Mouse (Mus musculus) embryonic facial prominence, embryonic 11.5 days (tissue): Measurements from ENCODE around the gene Gpr153. TPM values are rescaled to one million over a fixed set of nuclear protein-coding genes. Genes with fewer than 3 reads are reported as not detected.

Experiments
- ATAC-seq: fragments of 200-750 bp; cut with Nextera tagmentation; replicated peaks from 2 replicates; pipeline ENCODE4 v1.8.0; 2017; ENCODE audit warnings: low read depth; ENCODE audit not compliant: insufficient number of reproducible peaks, low FRiP score, low TSS enrichment
- DNase-seq: peaks from one replicate; pipeline ENCODE4 v3.0.0-alpha.2; 2015; ENCODE audit warnings: low spot score
- H3K27ac ChIP-seq: fragments of 300-500 bp; sonication (generic); replicated peaks from 2 replicates; pipeline ENCODE4 v1.5.1; 2014; ENCODE audit warnings: mild to moderate bottlenecking, low read depth, low read length, control low read depth
- H3K27me3 ChIP-seq: fragments of 300-500 bp; sonication (generic); 2 replicates; pipeline ENCODE4 v1.6.1; 2014; ENCODE audit warnings: mild to moderate bottlenecking, low read length, moderate library complexity, mixed read lengths; ENCODE audit not compliant: control insufficient read depth, insufficient read depth
- H3K36me3 ChIP-seq: fragments of 300-500 bp; sonication (generic); replicated peaks from 2 replicates; pipeline ENCODE4 v1.6.1; 2014; ENCODE audit warnings: low read depth, mild to moderate bottlenecking, low read length, moderate library complexity, mixed read lengths; ENCODE audit not compliant: control insufficient read depth, insufficient read depth
- H3K4me1 ChIP-seq: fragments of 300-500 bp; sonication (generic); 2 replicates; pipeline ENCODE4 v1.6.1; 2014; ENCODE audit warnings: low read length, mixed read lengths; ENCODE audit not compliant: control insufficient read depth, insufficient read depth
- H3K4me2 ChIP-seq: fragments of 300-500 bp; sonication (generic); 2 replicates; pipeline ENCODE4 v1.6.1; 2014; ENCODE audit warnings: low read depth, mild to moderate bottlenecking, control low read depth, low read length, moderate library complexity
- H3K4me3 ChIP-seq: fragments of 300-500 bp; sonication (generic); 2 replicates; pipeline ENCODE4 v1.5.1; 2014; ENCODE audit warnings: low read depth, low read length, control low read depth
- H3K9ac ChIP-seq: fragments of 300-500 bp; sonication (generic); replicated peaks from 2 replicates; pipeline ENCODE4 v1.6.1; 2014; ENCODE audit warnings: mild to moderate bottlenecking, control low read depth, low read length
- H3K9me3 ChIP-seq: fragments of 300-500 bp; sonication (generic); replicated peaks from 2 replicates; pipeline ENCODE4 v1.6.1; 2016; ENCODE audit warnings: mild to moderate bottlenecking, low read length, inconsistent platforms, mixed read lengths; ENCODE audit not compliant: control insufficient read depth
- WGBS: fragments of 180-500 bp; shearing (Covaris S2); extraction: QIAGEN DNeasy Blood & Tissue Kit; methylation state at CpG from one replicate; pipeline ENCODE4 v1.1.7; 2014; 5-methylcytosine and 5-hydroxymethylcytosine counted together
- polyA plus RNA-seq: library from polyadenylated mRNA; unstranded; fragments of >200 nt; fragmentation: Nextera tagmentation; extraction: Ambion mirVana; gene quantifications from 2 replicates; pipeline ENCODE4 v1.2.1, GENCODE M21; 2014

Gpr153 gene
- polyA plus RNA-seq, 1 experiment from 2014 or later, result 4.3 TPM

DNA sequence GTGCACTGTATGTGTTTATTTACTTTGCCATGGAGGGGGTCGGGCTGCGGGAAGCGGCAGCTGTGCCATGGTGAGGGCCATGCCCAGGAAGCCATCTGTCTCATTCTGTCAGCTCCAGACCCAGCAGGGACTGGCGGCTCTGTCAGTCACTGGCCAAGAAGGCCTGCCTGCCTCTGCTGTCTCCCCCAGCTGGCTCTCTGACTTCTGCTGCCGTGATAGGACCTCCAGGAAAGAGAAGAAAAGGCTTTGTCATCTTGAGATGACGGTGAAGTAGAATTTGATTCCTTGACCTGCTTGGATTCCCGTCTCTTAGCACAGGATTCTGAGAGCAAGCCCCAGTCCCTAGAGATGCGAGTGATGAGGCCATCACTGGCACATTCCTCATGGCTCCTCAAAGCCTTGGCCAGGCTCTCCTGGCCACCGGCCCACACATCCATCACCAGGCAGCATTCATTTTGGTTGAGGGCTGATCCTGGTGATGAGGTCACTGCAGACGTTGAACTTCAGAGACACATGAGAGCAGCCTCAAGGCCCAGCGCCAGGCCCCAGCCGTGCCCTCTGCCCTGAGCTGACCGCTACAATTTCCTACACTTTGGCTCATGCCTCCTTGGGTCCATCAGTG, 6.2 kb upstream of the Gpr153 start:
- Histone ChIP-seq H3K4me1 (peaks cover 9% of the 10 kb centered on the region), H3K9me3 (no peaks in the 10 kb centered on the region), H3K9ac (no peak overlapping the region), H3K27ac (no peak overlapping the region), H3K4me2 (no peak overlapping the region), H3K27me3 (no peaks in the 10 kb centered on the region), H3K4me3 (no peak overlapping the region), H3K36me3 (no peaks in the 10 kb centered on the region)
- no peak for DNase-seq
- whole genome bisulfite sequencing, result 69% methylated on average over 13 of the region's 13 CpGs
- ATAC-seq, result no peak

DNA sequence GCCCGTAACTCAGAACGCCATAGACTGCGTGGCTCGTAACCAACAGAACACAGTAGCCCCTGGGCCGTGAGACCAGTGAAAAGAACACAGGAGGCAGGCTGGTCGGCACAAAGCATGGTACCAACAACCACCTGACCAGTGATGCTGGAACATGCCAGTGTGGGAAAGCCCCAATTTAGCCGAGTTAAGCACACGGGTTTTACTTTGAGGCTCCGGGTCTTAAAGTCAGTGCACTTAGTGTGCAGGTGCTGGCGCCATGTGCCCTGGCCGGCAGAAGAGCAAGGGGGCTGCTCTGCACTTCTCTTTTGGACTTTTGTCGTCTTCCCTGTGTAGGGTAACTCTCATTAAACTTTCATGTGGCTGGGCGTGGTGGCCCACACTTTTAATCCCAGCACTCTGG, 4.1 kb upstream of the Gpr153 start:
- no peak overlapping the region for H3K9ac ChIP-seq
- no peaks in the 10 kb centered on the region for H3K9me3 ChIP-seq
- peaks cover 11% of the 10 kb centered on the region for H3K4me1 ChIP-seq
- H3K27ac ChIP-seq, result no peak overlapping the region
- ATAC-seq, result no peak
- 87% methylated on average over 13 of the region's 13 CpGs for WGBS
- no peaks in the 10 kb centered on the region for H3K36me3 ChIP-seq
- peaks cover 4% of the 10 kb centered on the region for H3K27me3 ChIP-seq
- no peak for DNase-seq
- no peak overlapping the region for H3K4me3 ChIP-seq
- no peak overlapping the region for H3K4me2 ChIP-seq

DNA sequence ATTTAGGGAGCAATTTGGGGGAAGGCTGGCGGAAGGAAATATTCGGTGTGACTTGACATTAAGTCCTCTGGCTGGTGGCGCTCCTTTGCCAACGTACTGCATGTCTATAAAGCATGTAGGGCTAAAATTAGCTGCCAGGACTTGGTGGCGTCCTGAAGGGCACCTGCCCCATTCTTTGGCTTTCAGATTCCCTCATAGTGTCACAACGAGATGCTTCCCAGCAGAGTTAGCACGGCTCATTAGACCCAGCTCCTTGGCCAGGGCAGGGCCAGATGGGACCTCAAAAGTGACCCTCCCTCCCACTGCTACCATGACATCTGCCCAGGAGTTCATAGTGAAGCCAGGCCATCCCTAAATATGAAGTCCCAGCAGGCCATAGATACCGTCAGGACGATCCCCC, 3.4 kb upstream of the Gpr153 start:
- Histone ChIP-seq H3K27me3 (peaks cover 9% of the 10 kb centered on the region), H3K4me1 (peaks cover 13% of the 10 kb centered on the region), H3K4me2 (no peak overlapping the region), H3K9me3 (no peaks in the 10 kb centered on the region), H3K27ac (no peak overlapping the region), H3K36me3 (no peaks in the 10 kb centered on the region), H3K4me3 (no peak overlapping the region), H3K9ac (no peak overlapping the region)
- 73% methylated on average over 9 of the region's 9 CpGs for WGBS
- DNase-seq (no peak), ATAC-seq (no peak)

DNA sequence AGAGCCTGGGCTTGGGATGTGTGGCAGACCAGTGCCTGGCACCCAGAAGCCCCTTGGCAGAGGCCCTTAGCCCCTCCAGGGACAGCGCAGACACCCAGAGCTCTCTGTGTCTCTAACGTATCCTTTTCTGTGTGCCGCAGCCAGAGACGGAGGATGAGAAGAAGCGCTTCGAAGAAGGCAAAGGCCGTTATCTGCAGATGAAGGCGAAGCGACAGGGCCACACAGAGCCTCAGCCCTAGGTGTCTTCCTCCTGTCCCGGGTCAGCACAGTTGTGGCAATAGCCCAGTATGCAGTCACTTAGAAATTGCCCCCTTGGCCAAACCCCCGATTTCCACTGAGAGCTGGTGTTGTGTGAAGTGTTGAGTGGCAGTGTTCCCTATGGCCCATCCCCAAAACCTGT, 2.7 kb upstream of the Gpr153 start:
- Histone ChIP-seq H3K4me1 (peaks cover 13% of the 10 kb centered on the region), H3K36me3 (no peaks in the 10 kb centered on the region), H3K27ac (no peak overlapping the region), H3K9ac (no peak overlapping the region), H3K9me3 (no peaks in the 10 kb centered on the region), H3K4me2 (no peak overlapping the region), H3K27me3 (peaks cover 11% of the 10 kb centered on the region), H3K4me3 (no peak overlapping the region)
- no peak for ATAC-seq
- no peak for DNase-seq
- WGBS, result 89% methylated on average over 11 of the region's 11 CpGs

DNA sequence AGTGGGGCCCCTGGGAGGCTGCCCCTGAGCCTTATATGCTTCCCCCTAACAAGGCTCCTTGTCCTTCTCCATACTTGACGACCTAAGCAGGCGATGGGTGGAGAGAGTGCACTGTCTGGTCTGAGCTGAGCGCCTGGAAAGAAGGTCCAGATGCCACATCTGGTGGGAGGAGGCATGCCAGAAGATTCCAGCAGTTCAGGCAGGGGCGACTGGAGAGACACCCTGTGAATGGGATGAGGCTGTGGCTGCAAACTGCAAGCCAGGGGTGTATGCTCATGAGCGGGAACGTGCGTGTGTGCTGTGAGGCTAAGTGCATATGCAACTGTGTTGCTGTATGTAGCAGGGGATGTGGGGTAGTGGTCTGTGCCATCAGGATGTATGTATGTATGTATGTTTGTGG, 2.0 kb upstream of the Gpr153 start:
- Histone ChIP-seq H3K36me3 (no peaks in the 10 kb centered on the region), H3K27ac (no peak overlapping the region), H3K4me3 (no peak overlapping the region), H3K9me3 (no peaks in the 10 kb centered on the region), H3K4me1 (peaks cover 13% of the 10 kb centered on the region), H3K4me2 (no peak overlapping the region), H3K9ac (no peak overlapping the region), H3K27me3 (peaks cover 11% of the 10 kb centered on the region)
- DNase-seq (no peak), ATAC-seq (no peak)
- WGBS, result 60% methylated on average over 7 of the region's 7 CpGs

DNA sequence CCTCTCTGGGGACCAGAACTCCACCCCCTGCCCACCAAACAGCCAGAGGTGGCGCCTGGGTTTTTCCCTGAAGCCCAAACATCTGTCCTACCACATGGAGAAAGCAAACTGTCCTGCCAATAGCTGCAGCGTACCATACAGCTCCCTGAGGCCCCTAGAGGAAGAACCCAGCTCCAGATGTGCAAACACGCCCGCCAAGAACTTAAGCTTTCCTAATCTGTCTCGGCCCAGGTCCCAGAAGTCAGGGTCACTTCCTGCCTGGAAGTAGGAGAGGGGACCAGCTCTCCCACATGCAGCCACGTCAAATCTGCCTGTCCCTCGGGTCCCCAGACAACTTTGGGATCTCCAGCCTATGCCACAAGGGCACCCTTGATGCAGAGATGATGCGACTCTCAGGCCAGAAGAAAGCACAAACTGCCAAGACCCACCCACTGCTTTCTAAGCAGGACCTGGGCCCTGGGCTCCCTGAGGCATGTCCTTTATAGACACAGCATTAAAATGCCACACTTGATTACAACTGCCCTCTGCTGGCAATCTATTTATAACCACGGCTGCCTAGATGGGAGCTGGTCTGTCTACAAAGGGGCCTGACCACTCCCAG, 1.5 kb upstream of the Gpr153 start:
- H3K27ac ChIP-seq, result no peak overlapping the region
- peaks cover 11% of the 10 kb centered on the region for H3K27me3 ChIP-seq
- ATAC-seq, result no peak
- no peak overlapping the region for H3K4me2 ChIP-seq
- WGBS, result 15% methylated on average over 9 of the region's 9 CpGs
- H3K4me1 ChIP-seq, result peaks cover 13% of the 10 kb centered on the region
- peak; percentile 51 for DNase-seq
- H3K4me3 ChIP-seq, result no peak overlapping the region
- H3K36me3 ChIP-seq, result no peaks in the 10 kb centered on the region
- H3K9me3 ChIP-seq, result no peaks in the 10 kb centered on the region
- no peak overlapping the region for H3K9ac ChIP-seq

DNA sequence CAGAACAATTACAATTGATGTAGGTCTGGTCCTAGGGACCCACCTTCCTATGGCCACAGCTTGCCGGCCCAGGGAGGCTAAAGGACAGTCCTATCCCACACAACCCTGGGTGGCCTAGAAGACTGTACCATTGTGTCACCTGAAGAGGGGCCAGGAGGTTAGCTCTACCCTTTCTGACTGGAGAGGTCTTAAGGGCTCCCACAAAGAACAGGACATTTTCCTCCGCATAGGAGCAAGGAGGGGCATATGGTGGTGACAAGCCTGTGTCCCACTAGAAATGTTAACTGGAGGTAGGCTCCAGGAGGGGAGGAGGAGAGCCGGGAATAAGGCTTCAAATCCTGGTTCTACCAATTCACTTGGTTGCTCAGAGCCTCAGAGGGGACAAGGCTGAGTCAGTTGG, 841 bp upstream of the Gpr153 start:
- H3K9me3 ChIP-seq, result no peaks in the 10 kb centered on the region
- no peak overlapping the region for H3K4me3 ChIP-seq
- no peak overlapping the region for H3K27ac ChIP-seq
- DNase-seq (no peak), ATAC-seq (no peak)
- H3K4me2 ChIP-seq, result no peak overlapping the region; the same call in 1 of the 2 replicates
- H3K27me3 ChIP-seq, result peaks cover 11% of the 10 kb centered on the region
- 27% methylated on average over 3 of the region's 3 CpGs for WGBS
- H3K4me1 ChIP-seq, result peaks cover 13% of the 10 kb centered on the region
- H3K36me3 ChIP-seq, result no peaks in the 10 kb centered on the region
- no peak overlapping the region for H3K9ac ChIP-seq

DNA sequence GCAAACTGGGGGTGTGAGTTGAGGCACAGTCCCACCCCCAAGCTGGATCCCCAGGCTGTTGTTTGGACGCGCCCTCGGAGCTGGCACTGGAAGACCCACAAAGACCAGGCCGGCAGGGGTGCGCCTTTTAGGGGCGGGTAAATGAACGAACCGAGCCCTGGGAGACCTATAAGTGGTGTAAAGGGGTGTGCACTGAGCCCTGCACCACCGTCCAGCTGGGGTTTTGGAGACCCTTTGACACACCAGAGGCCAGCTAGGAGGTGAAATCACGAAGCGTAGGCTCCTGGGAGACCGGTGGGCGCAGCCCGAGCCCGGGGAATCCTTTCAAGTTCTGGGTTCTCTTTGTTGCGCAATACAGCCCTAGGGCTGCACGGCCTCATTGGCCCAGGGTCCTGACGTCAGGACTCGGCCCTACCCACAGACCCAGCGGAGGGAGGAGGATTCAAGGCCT, 674 bp downstream of the Gpr153 start:
- no peaks in the 10 kb centered on the region for H3K9me3 ChIP-seq
- peaks cover 11% of the 10 kb centered on the region for H3K27me3 ChIP-seq
- H3K27ac ChIP-seq, result no peak overlapping the region
- H3K4me2 ChIP-seq, result peak overlapping the region; percentile 99
- ATAC-seq (peak; percentile 2; the same call in 1 of the 2 replicates), DNase-seq (peak; percentile 63)
- H3K4me1 ChIP-seq, result peaks cover 13% of the 10 kb centered on the region
- H3K4me3 ChIP-seq, result peak overlapping the region; percentile 58
- H3K9ac ChIP-seq, result peak overlapping the region; percentile 76
- WGBS, result under 1% methylated on average over 20 of the region's 20 CpGs
- no peaks in the 10 kb centered on the region for H3K36me3 ChIP-seq
